Mouse (Mus musculus) cerebellum, adult 9-11 months (tissue): ENCODE results near the gene Naif1.

Experiments
- DNase-seq: peaks from one replicate; pipeline ENCODE4 v3.0.0; 2022

The Naif1 gene

GRCm38 (mm10) chr2:32503588-32503987 is 53.3 kb downstream of the Naif1 start:
- DNase-seq, result no peak

- DNase-seq, result no peak
Measured at GRCm38 (mm10) chr2:32505536-32505935, 55.3 kb downstream of the Naif1 start.
